Mouse (Mus musculus): ENCODE data around the gene Prpsap1. TPM values are rescaled to one million over a fixed set of nuclear protein-coding genes. Genes with fewer than 3 reads are reported as not detected.
"Not testable (repeated sequence)": the region's sequence is repeated elsewhere in the genome, so short reads cannot be mapped to it uniquely, and the experiment has no call there.

Gene Prpsap1
- total RNA-seq, 2 experiments from 2014 or later: 70.6 to 82.9 TPM

- no peak for DNase-seq (ENCODE audit: low spot score in 2 of 2)
- intact Hi-C loops (cut with DNase I): loop anchor here (2.0 to 5.0 kb wide), 2 partner anchors 41 to 57 kb away; partner anchors contain the start of genes Sphk1 and Ubald2
Measured at GRCm38 (mm10) chr11:116491338-116491737, 2.7 kb downstream of the Prpsap1 start.

GRCm38 (mm10) chr11:116490232-116491107, 3.5 kb downstream of the Prpsap1 start:
- peak; percentile 79 to 86 for DNase-seq (ENCODE audit: low spot score in 2 of 2)

GRCm38 (mm10) chr11:116489771-116490231, 4.2 kb downstream of the Prpsap1 start:
- DNase-seq (ENCODE audit: low spot score in 2 of 2): no peak
- intact Hi-C loops (cut with DNase I): loop anchor here (2.0 to 5.0 kb wide), 2 partner anchors 42 to 55 kb away; partner anchors contain the start of genes Sphk1 and Ubald2

More at GRCm38 (mm10) chr11:116490232-116491107, 3.5 kb downstream of the Prpsap1 start:
- intact Hi-C loops (cut with DNase I): loop anchor here (2.0 to 5.0 kb wide), 2 partner anchors 42 to 56 kb away; partner anchors contain the start of genes Sphk1 and Ubald2

- intact Hi-C loops (cut with DNase I): no loop called here
- no peak for DNase-seq (ENCODE audit: low spot score in 2 of 2)
Measured at GRCm38 (mm10) chr11:116488693-116489375, 5.2 kb downstream of the Prpsap1 start.

GRCm38 (mm10) chr11:116488207-116488606, 5.8 kb downstream of the Prpsap1 start:
- DNase-seq (ENCODE audit: low spot score in 2 of 2): no peak
- intact Hi-C loops (cut with DNase I): no loop called here

GRCm38 (mm10) chr11:116484261-116484660, 9.7 kb downstream of the Prpsap1 start:
- intact Hi-C loops (cut with DNase I): no loop called here

GRCm38 (mm10) chr11:116481776-116482175, 12.2 kb downstream of the Prpsap1 start:
- intact Hi-C loops (cut with DNase I): no loop called here
- DNase-seq (ENCODE audit: low spot score in 2 of 2): no peak

More at GRCm38 (mm10) chr11:116484261-116484660, 9.7 kb downstream of the Prpsap1 start:
- no peak for DNase-seq (ENCODE audit: low spot score in 2 of 2)

GRCm38 (mm10) chr11:116480975-116481374, 13.0 kb downstream of the Prpsap1 start:
- DNase-seq (ENCODE audit: low spot score in 2 of 2): no peak
- intact Hi-C loops (cut with DNase I): no loop called here

- no peak for DNase-seq (ENCODE audit: low spot score in 2 of 2)
- intact Hi-C loops (cut with DNase I): no loop called here
Measured at GRCm38 (mm10) chr11:116479832-116480231, 14.2 kb downstream of the Prpsap1 start.

- DNase-seq (ENCODE audit: low spot score in 2 of 2): no peak
- intact Hi-C loops (cut with DNase I): no loop called here
Measured at GRCm38 (mm10) chr11:116478978-116479377, 15.0 kb downstream of the Prpsap1 start.

- DNase-seq (ENCODE audit: low spot score in 2 of 2): no peak
- intact Hi-C loops (cut with DNase I): no loop called here
Measured at GRCm38 (mm10) chr11:116477160-116477759, 16.7 kb downstream of the Prpsap1 start.

- intact Hi-C loops (cut with DNase I): no loop called here
- no peak for DNase-seq (ENCODE audit: low spot score in 2 of 2)
Measured at GRCm38 (mm10) chr11:116476696-116477095, 17.3 kb downstream of the Prpsap1 start.

- intact Hi-C loops (cut with DNase I): no loop called here
- DNase-seq (ENCODE audit: low spot score in 2 of 2): peak in 1 of 2 experiments; percentile 39
Measured at GRCm38 (mm10) chr11:116476041-116476440, 18.0 kb downstream of the Prpsap1 start.

GRCm38 (mm10) chr11:116472275-116472674, 21.7 kb downstream of the Prpsap1 start:
- intact Hi-C loops (cut with DNase I): no loop called here
- DNase-seq (ENCODE audit: low spot score in 2 of 2): no peak

GRCm38 (mm10) chr11:116470896-116471295, 23.1 kb downstream of the Prpsap1 start:
- intact Hi-C loops (cut with DNase I): no loop called here
- no peak for DNase-seq (ENCODE audit: low spot score in 2 of 2)

- intact Hi-C loops (cut with DNase I): no loop called here
- DNase-seq (ENCODE audit: low spot score in 2 of 2): no peak
Measured at GRCm38 (mm10) chr11:116470249-116470648, 23.8 kb downstream of the Prpsap1 start.

GRCm38 (mm10) chr11:116468338-116468737, 25.7 kb downstream of the Prpsap1 start:
- intact Hi-C loops (cut with DNase I): loop anchor here (10.0 kb wide), 1 partner anchor 244 kb away; no protein-coding TSS in a partner anchor
- not testable (repeated sequence) for DNase-seq (ENCODE audit: low spot score in 2 of 2)

- intact Hi-C loops (cut with DNase I): loop anchor here (10.0 kb wide), 1 partner anchor 241 kb away; no protein-coding TSS in a partner anchor
- no peak for DNase-seq (ENCODE audit: low spot score in 2 of 2)
Measured at GRCm38 (mm10) chr11:116466141-116466540, 27.9 kb downstream of the Prpsap1 start, which contains the start of gene Qrich2. Gene Qrich2, minus strand, starts transcription at chr11:116466241.

GRCm38 (mm10) chr11:116463833-116464232, 30.2 kb downstream of the Prpsap1 start:
- intact Hi-C loops (cut with DNase I): loop anchor here (10.0 kb wide), 1 partner anchor 239 kb away; no protein-coding TSS in a partner anchor

More at GRCm38 (mm10) chr11:116463833-116464232, 30.2 kb downstream of the Prpsap1 start:
- DNase-seq (ENCODE audit: low spot score in 2 of 2): peak; percentile 82
